Mouse (Mus musculus) brain, embryonic 18.5 days (tissue): ENCODE results near the gene Dhx16.
"Not testable (repeated sequence)": the region's sequence is repeated elsewhere in the genome, so short reads cannot be mapped to it uniquely, and the experiment has no call there.

Source experiments
- DNase-seq: peaks from one replicate; pipeline ENCODE4 v3.0.0-alpha.2; 2012; ENCODE audit warnings: low read depth, low spot score

Dhx16 gene

DNA sequence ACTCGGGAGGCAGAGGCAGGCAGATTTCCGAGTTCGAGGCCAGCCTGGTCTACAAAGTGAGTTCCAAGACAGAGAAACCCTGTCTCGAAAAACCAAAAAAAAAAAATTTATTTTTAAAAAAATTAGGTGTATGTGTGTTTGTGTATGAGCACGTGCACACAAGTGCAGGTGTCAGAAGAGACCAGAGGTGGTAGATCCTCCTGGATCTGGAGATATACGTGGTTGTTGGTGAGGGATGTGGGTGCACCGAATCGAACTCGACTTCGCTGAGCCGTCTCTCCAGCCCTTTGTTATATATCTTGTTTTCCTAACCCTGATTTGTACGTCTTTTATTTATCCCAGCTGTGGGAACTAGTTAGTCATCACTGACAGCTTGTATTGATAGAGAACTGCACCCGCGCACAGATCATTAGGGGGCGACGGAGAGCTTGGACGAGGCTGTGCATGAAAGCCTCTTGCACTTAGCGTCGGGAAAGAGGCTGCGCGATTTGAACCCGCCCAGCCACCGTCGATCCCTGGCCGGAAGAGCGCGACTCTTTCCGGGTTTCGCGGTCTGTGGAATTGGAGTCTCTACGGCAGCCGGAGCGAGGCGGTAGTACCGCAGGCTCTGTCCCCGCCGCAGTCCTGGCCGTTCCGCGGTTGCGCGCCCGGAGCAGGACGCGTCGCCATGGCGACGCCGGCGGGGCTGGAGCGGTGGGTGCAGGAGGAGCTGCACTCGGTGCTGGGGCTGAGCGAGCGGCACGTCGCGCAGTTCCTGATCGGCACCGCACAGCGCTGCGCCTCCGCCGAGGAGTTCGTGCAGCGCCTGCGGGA, at the start of gene Dhx16:
Gene Dhx16 (plus strand): TSS at position 575 of the 813 bp plus-strand sequence.
- peak; percentile 92 for DNase-seq

DNA sequence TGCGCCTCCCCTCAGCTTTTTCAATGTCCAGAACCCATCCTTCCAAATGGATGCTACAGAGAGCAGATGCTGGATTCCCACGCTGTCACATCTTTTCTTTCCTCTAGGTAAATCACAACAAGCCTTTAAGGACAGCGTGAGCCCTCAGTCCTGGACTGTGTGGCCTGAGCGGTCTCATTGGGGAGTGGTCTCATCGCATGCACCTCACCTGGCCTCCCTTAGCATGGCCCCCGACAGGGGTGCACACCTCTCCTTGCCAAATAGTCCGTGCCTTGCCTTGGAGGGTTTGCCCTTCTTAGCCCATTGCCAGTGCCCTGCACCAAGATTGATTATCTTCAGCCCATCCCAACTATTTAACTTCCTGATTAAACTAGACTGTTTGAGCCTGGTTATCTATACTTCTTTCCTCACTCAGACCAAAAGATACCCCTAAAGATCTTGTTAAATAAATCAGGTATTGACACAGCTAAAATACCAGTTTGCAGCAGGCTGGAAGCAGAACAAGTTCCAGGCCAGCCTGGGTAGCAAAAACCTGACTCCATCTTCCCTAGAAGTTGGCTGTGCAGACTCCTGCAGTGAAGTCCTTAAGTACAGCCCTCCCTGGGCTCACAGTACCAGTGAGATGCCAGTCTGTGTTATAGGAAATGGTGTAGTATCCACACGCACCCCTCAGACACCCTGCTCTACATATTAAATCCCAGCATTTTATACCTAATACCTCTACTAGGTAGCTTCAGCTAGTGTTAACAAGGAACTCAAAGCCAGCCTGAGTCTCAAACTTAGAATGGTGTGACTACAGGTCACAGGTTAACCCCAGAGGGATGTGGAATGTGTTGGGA, 47.0 kb upstream of the Dhx16 start:
- DNase-seq, result no peak

- no peak for DNase-seq
These were observed 46.3 kb upstream of the Dhx16 start for GRCm38 (mm10) chr17:35833239-35833751.

- no peak for DNase-seq
These were observed 45.7 kb upstream of the Dhx16 start for GRCm38 (mm10) chr17:35833894-35834293.

DNA sequence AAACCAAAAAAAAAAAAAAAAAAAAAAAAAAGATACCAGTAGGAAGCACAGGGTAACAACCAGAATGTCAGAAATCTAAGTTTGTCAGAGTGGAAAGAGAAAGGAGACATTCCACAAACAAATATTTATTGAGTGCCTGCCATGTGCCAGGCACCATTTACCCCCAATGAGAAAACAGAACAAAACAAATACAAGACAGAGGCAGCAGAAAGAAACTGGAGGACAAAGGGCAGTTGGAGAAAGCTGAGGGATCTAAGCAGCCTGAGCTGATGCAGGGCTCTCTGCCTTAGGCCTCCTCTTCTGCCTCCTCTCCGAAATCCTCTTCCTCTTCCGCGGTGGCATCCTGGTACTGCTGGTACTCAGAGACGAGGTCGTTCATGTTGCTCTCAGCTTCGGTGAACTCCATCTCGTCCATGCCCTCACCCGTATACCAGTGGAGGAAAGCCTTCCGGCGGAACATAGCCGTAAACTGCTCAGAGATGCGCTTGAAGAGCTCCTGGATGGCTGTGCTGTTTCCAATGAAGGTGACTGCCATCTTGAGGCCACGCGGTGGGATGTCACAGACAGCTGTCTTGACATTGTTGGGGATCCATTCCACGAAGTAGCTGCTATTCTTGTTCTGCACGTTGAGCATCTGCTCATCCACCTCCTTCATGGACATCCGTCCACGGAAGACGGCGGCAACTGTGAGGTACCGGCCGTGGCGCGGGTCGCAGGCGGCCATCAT, 44.8 kb upstream of the Dhx16 start:
- DNase-seq, result no peak

DNA sequence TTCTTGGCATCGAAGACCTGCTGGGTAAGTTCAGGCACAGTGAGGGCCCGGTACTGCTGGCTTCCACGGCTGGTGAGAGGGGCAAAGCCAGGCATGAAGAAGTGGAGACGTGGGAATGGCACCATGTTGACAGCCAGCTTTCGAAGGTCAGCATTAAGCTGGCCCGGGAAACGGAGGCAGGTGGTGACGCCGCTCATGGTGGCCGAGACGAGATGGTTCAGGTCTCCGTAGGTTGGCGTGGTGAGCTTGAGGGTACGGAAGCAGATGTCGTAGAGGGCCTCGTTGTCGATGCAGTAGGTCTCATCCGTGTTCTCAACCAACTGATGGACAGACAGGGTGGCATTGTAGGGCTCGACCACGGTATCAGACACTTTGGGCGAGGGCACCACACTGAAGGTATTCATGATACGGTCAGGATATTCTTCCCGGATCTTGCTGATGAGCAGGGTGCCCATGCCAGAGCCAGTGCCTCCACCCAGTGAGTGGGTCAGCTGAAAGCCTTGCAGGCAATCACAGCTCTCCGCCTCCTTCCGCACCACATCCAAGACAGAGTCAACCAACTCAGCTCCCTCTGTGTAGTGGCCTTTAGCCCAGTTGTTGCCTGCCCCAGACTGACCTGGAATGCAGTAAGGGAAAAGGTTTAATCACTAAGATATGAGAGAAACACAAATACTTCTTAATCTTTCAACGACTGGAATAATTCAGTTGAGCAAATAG, 44.0 kb upstream of the Dhx16 start:
- DNase-seq, result no peak

GRCm38 (mm10) chr17:35836178-35836965, 43.2 kb upstream of the Dhx16 start:
- peak; percentile 75 for DNase-seq

GRCm38 (mm10) chr17:35836991-35837422, 42.6 kb upstream of the Dhx16 start:
- peak; percentile 79 for DNase-seq

DNA sequence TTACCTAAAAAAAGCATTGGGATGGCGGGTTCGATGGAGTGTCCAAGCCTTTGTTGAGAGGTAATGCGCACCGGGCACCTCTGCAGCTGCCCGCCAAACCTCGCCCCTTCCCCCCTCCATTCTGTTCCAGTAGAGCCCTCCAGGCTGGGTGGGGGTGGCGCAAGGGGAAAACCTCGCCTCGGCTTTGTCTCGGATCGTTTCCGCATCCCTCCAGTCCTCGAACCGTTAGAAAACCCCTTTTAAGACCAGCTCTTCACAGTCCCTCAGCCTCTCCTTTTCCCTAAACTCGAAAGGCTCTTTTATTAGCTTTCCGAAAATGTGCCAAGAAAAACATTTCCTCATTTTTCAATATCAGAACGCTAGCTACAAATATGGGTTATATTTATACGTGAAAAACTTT, 42.1 kb upstream of the Dhx16 start:
- no peak for DNase-seq

DNA sequence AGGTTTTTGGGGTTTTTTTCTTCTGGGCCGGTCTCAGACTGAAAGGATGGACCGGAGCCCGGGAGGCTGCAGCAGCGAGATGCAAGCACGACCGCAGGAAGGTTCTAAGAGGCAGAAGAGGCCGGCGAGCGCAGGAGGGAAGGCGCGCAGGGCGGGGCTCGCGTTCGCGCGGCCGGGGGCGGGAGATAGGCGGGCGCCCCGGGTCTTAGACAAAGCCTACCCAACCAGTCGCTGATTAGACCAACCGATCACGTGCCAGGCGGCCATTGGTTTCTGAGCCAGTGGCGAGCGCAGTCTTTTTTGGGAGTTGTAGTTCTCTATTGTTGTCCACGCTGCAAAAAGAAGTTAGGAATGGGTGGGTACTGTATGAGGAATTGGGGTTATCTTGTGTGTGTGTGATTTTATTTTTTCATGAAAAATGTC, 41.5 kb upstream of the Dhx16 start, which contains the start of gene Tubb5:
Gene Tubb5 (minus strand): TSS at position 185 of the 423 bp plus-strand sequence.
- peak; percentile 97 for DNase-seq

GRCm38 (mm10) chr17:35838570-35838969, 41.0 kb upstream of the Dhx16 start:
- no peak for DNase-seq

GRCm38 (mm10) chr17:35839002-35839401, 40.6 kb upstream of the Dhx16 start:
- not testable (repeated sequence) for DNase-seq

DNA sequence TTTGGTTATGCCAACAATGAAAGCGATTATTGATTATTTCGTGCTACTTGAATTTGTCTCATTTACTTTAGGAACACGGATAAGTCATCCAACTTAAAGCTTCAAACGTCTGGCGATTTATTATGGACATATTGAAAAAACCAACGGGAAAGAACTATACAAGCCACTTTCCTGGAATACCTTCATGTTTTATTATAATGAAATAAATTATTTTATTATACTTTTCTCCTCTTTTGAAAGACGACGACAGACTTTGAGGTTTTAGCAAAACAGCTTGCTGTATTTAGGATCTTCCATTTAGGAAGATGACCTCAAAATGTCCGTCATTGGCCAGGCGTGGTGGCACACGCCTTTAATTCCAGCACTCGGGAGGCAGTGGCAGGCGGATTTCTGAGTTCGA, 39.1 kb upstream of the Dhx16 start:
- DNase-seq, result no peak

GRCm38 (mm10) chr17:35841076-35841950, 38.3 kb upstream of the Dhx16 start, which contains the start of gene Mdc1:
Mdc1 (plus strand) TSS chr17:35841515.
- peak; percentile 100 for DNase-seq

DNA sequence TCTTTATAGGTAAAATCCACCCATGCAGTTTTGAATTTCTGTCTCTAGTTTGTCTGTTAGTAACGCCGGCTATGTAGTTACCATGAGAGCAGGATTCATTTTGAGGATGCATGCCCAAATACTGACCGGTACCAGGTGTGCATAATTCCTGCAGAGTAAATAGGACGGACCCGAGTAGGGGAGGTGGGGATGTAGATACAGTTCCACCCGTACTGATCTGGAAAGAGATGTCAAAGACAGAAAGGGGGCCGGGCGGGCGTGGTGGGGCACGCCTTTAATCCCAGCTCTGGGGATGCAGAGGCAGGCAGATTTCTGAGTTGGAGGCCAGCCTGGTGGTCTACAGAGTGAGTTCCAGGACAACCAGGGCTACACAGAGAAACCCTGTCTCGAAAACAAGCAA, 37.6 kb upstream of the Dhx16 start:
- no peak for DNase-seq

- no peak for DNase-seq
These were observed 36.1 kb upstream of the Dhx16 start for GRCm38 (mm10) chr17:35843514-35843913.

DNA sequence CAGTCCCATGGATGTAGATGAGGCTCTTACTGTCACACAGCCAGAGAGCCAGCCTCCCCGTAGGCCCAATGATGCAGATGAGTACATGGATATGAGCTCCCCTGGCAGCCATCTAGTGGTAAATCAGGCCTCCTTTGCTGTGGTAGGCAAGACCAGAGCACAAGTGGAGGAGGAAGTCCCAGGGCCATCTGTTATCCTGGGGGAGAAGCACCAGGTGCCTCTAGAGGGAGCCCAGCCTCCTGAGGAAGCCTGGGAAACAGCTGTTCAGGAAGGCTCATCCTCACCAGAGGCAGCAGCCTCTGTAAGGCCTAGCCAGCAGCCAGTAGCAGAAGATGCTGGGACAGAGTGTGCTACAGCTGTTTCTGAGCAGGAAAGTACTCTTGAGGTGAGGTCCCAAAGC, 31.5 kb upstream of the Dhx16 start:
- no peak for DNase-seq

DNA sequence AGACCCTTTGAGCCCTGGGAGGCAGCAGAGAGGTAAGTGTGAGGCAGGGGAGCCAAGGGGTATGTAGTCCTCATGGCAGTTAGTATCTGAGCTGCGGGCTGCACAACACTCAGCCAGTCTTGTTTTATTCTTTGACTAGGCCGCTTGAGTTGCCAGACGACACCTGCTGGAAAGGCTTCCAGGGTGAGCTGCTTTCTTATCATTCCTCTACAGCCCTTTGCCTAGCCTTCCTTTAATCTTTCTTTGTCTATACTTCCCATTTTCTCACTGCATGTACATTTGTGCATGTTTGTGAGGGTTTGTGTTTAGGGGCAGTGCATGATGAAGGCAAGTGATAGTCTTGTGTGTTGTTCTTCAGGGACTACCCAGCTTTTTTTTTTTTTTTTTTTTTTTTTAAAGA, 28.6 kb upstream of the Dhx16 start:
- no peak for DNase-seq

- no peak for DNase-seq
These were observed 20.2 kb upstream of the Dhx16 start for GRCm38 (mm10) chr17:35859371-35859770.
